Mouse (Mus musculus) liver, embryonic 14.5 days (tissue): ENCODE results near the gene Nsg2.

Source experiments
- CTCF ChIP-seq: IDR thresholded peaks from 2 replicates; pipeline ENCODE4 v1.5.1; 2016; ENCODE audit warnings: antibody characterized with exemption, low read depth, control low read depth
- EP300 ChIP-seq: IDR thresholded peaks from 2 replicates; pipeline ENCODE4 v1.6.1; 2016; ENCODE audit warnings: antibody characterized with exemption, low read depth

DNA sequence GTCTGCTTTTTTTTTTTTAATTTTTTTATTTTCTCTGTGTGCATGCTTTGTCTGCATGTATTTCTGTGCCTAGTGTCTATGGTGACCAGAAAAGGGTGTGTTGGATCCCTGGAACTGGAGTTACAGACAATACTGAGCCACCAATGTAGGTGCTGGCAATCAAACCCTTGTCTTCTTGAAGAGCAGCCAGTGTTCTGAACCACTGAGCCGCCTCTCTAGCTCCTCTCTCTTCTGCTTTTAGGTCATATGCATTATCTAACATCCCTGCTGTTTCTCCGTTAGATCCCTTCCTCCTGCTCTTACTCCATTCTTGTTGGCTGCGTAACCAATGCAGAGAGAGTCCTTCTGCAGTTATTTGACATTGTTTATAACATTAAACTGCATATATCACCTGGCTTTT, 8.6 kb downstream of the Nsg2 start:
- TF ChIP-seq CTCF = no peak
- TF ChIP-seq EP300 = no peak
